9 mouse cellular contexts compared by ENCODE assay signal in genomic region chr12:112723445-112723844, GRCm38 (mm10). TPM values are rescaled to one million over a fixed set of nuclear protein-coding genes. Genes with fewer than 3 reads are reported as not detected.
A peak's percentile ranks its signal among the peaks of the same experiment; 100 is the strongest.
DNase-seq lines count a peak whose midpoint lies in the region; ATAC-seq and TF ChIP-seq lines count a peak whose summit lies in the region.
"Had no signal": no experiment of that assay in that cellular context is flagged by ENCODE, and none has a peak within 500 bp of the region (broad histone marks: within the 10 kb centered on the region; RNA-seq: fewer than 3 reads in every experiment).

No protein-coding gene starts in this region.

- WGBS in kidney, postnatal 0 days = 86% methylated on average over 6 of the region's 6 CpGs
- 79% methylated on average over 6 of the region's 6 CpGs for whole genome bisulfite sequencing in intestine, embryonic 15.5 days
- WGBS in neural tube, embryonic 13.5 days = 92% methylated on average over 6 of the region's 6 CpGs

- H3K4me3 ChIP-seq in kidney, postnatal 0 days (replicated peaks; ENCODE audit: low read depth, low read length) = peak overlapping the region; percentile 80; the same call in 1 of the 2 replicates
- H3K4me3 ChIP-seq in embryonic fibroblast, embryonic 13.5 days (ENCODE audit: insufficient read depth, low read length) = peak overlapping the region; percentile 71
- peak overlapping the region; percentile 83 for H3K4me3 ChIP-seq in intestine, embryonic 15.5 days (replicated peaks)
- H3K4me3 ChIP-seq in neural tube, embryonic 13.5 days = peak overlapping the region; percentile 91

- H3K9me3 ChIP-seq in kidney, postnatal 0 days (replicated peaks; ENCODE audit: low read length) = no peaks in the 10 kb centered on the region
- H3K9me3 ChIP-seq in intestine, embryonic 15.5 days = no peaks in the 10 kb centered on the region
- no peaks in the 10 kb centered on the region for H3K9me3 ChIP-seq in neural tube, embryonic 13.5 days

- H3K4me1 ChIP-seq in kidney, postnatal 0 days (replicated peaks; ENCODE audit: insufficient read depth, low read length) = peaks cover 9% of the 10 kb centered on the region; the same call in 1 of the 2 replicates
- no peaks in the 10 kb centered on the region; the same call in 1 of the 2 replicates for H3K4me1 ChIP-seq in embryonic fibroblast, embryonic 13.5 days (ENCODE audit: control insufficient read depth, insufficient read depth, low read length)
- H3K4me1 ChIP-seq in intestine, embryonic 15.5 days (replicated peaks) = peaks cover 34% of the 10 kb centered on the region
- H3K4me1 ChIP-seq in neural tube, embryonic 13.5 days (replicated peaks) = peaks cover 55% of the 10 kb centered on the region

- no peaks in the 10 kb centered on the region for H3K27me3 ChIP-seq in kidney, postnatal 0 days (ENCODE audit: insufficient read depth, low read length)
- H3K27me3 ChIP-seq in intestine, embryonic 15.5 days (replicated peaks) = 0 out of 2 replicates have a peak, but pooled peaks cover 4% of the 10 kb centered on the region
- H3K27me3 ChIP-seq in neural tube, embryonic 13.5 days = peaks cover 30% of the 10 kb centered on the region
- H3K27me3 ChIP-seq: Patski had no signal

- H3K36me3 ChIP-seq in kidney, postnatal 0 days (ENCODE audit: insufficient read depth, low read length) = no peaks in the 10 kb centered on the region; the same call in 1 of the 2 replicates
- no peaks in the 10 kb centered on the region for H3K36me3 ChIP-seq in intestine, embryonic 15.5 days
- peaks cover 6% of the 10 kb centered on the region; the same call in 1 of the 2 replicates for H3K36me3 ChIP-seq in neural tube, embryonic 13.5 days

- TF ChIP-seq CTCF in kidney, postnatal 0 days (IDR thresholded peaks at IDR 0.05; ENCODE audit: low read depth) = no peak
- no peak for TF ChIP-seq CTCF in embryonic fibroblast, embryonic 13.5 days (IDR thresholded peaks at IDR 0.05; ENCODE audit: borderline replicate concordance, insufficient read depth, low read length)

- TF ChIP-seq POLR2A in embryonic fibroblast, embryonic 13.5 days (IDR thresholded peaks at IDR 0.05; ENCODE audit: low read depth, low read length) = no peak

- H3K4me2 ChIP-seq in kidney, postnatal 0 days (ENCODE audit: low read length) = peak overlapping the region; percentile 98
- peak overlapping the region; percentile 94 for H3K4me2 ChIP-seq in intestine, embryonic 15.5 days (replicated peaks)
- H3K4me2 ChIP-seq in neural tube, embryonic 13.5 days = peak overlapping the region; percentile 93

- ATAC-seq in kidney, postnatal 0 days (replicated peaks; ENCODE audit: low FRiP score, low read depth) = no peak
- ATAC-seq in intestine, embryonic 15.5 days = no peak
- no peak for ATAC-seq in neural tube, embryonic 13.5 days (ENCODE audit: low read depth)

- H3K9ac ChIP-seq in kidney, postnatal 0 days (ENCODE audit: low read depth, low read length) = peak overlapping the region; percentile 89; the same call in 1 of the 2 replicates
- peak overlapping the region; percentile 83; the same call in 1 of the 2 replicates for H3K9ac ChIP-seq in intestine, embryonic 15.5 days
- H3K9ac ChIP-seq in neural tube, embryonic 13.5 days = peak overlapping the region; percentile 90

- no peak overlapping the region for H3K27ac ChIP-seq in kidney, postnatal 0 days
- no peak overlapping the region for H3K27ac ChIP-seq in embryonic fibroblast, embryonic 13.5 days (ENCODE audit: insufficient read depth, low read length)
- 0 out of 2 replicates have a peak overlapping the region, but pooled peaks have one; percentile 32 for H3K27ac ChIP-seq in intestine, embryonic 15.5 days
- no peak overlapping the region for H3K27ac ChIP-seq in neural tube, embryonic 13.5 days (replicated peaks)

- no peak for DNase-seq in kidney, postnatal 0 days (ENCODE audit: low spot score)
- DNase-seq in kidney, postnatal 36 days = no peak
- DNase-seq in thymus, adult 18-20 months = no peak
- no peak for DNase-seq in thymus, postnatal 10 days (ENCODE audit: low spot score in 2 of 2)
- DNase-seq in ovary, postnatal 10 days (ENCODE audit: low spot score) = no peak

RNA-seq across cellular contexts. Expression of gene Cep170b, which starts 3.2 kb away (rescaled TPM):
- polyA plus RNA-seq in kidney, postnatal 0 days (2015; fragmentation: Nextera tagmentation; extraction: Ambion mirVana) = 13.6 and 13.9 TPM in 2 replicates
- 55.0 and 66.1 TPM in 2 replicates for polyA plus RNA-seq in embryonic fibroblast, embryonic 13.5 days (2011; ENCODE audit: insufficient read length, low read depth, missing spikeins)
- polyA plus RNA-seq in intestine, embryonic 15.5 days (2015; fragmentation: Nextera tagmentation; extraction: Ambion mirVana) = 20.1 and 22.4 TPM in 2 replicates
- 23.7 and 26.9 TPM in 2 replicates for polyA plus RNA-seq in neural tube, embryonic 13.5 days (2015; fragmentation: Nextera tagmentation; extraction: Ambion mirVana)

RNA-seq across cellular contexts. Expression of gene Pld4, which starts 37.0 kb away (rescaled TPM):
- 7.8 TPM in 2 replicates for polyA plus RNA-seq in kidney, postnatal 0 days (2015; fragmentation: Nextera tagmentation; extraction: Ambion mirVana)
- polyA plus RNA-seq in embryonic fibroblast, embryonic 13.5 days (2011; ENCODE audit: insufficient read length, low read depth, missing spikeins) = 0.30 and 4.2 TPM in 2 replicates
- 11.6 and 12.6 TPM in 2 replicates for polyA plus RNA-seq in intestine, embryonic 15.5 days (2015; fragmentation: Nextera tagmentation; extraction: Ambion mirVana)
- 6.7 and 8.6 TPM in 2 replicates for polyA plus RNA-seq in neural tube, embryonic 13.5 days (2015; fragmentation: Nextera tagmentation; extraction: Ambion mirVana)

RNA-seq across cellular contexts. Expression of gene Zbtb42, which starts 44.8 kb away (rescaled TPM):
- 5.9 and 6.7 TPM in 2 replicates for polyA plus RNA-seq in kidney, postnatal 0 days (2015; fragmentation: Nextera tagmentation; extraction: Ambion mirVana)
- 1.2 and 1.6 TPM in 2 replicates for polyA plus RNA-seq in embryonic fibroblast, embryonic 13.5 days (2011; ENCODE audit: insufficient read length, low read depth, missing spikeins)
- 7.5 and 10.3 TPM in 2 replicates for polyA plus RNA-seq in intestine, embryonic 15.5 days (2015; fragmentation: Nextera tagmentation; extraction: Ambion mirVana)
- polyA plus RNA-seq in neural tube, embryonic 13.5 days (2015; fragmentation: Nextera tagmentation; extraction: Ambion mirVana) = 2.1 TPM in 2 replicates

RNA-seq across cellular contexts. Expression of gene Akt1, which starts 48.8 kb away (rescaled TPM):
- polyA plus RNA-seq in kidney, postnatal 0 days (2015; fragmentation: Nextera tagmentation; extraction: Ambion mirVana) = 72.5 and 114 TPM in 2 replicates
- 227 and 248 TPM in 2 replicates for polyA plus RNA-seq in embryonic fibroblast, embryonic 13.5 days (2011; ENCODE audit: insufficient read length, low read depth, missing spikeins)
- polyA plus RNA-seq in intestine, embryonic 15.5 days (2015; fragmentation: Nextera tagmentation; extraction: Ambion mirVana) = 128 and 141 TPM in 2 replicates
- polyA plus RNA-seq in neural tube, embryonic 13.5 days (2015; fragmentation: Nextera tagmentation; extraction: Ambion mirVana) = 73.4 and 101 TPM in 2 replicates
